Mouse (Mus musculus): ENCODE measurements around the gene Gm2115. TPM values are rescaled to one million over a fixed set of nuclear protein-coding genes. Genes with fewer than 3 reads are reported as not detected.
A peak's percentile ranks its signal among the peaks of the same experiment; 100 is the strongest.

Gene Gm2115
- total and polyA plus RNA-seq, 3 experiments = 0.10 to 0.29 (median 0.25) TPM

DNA sequence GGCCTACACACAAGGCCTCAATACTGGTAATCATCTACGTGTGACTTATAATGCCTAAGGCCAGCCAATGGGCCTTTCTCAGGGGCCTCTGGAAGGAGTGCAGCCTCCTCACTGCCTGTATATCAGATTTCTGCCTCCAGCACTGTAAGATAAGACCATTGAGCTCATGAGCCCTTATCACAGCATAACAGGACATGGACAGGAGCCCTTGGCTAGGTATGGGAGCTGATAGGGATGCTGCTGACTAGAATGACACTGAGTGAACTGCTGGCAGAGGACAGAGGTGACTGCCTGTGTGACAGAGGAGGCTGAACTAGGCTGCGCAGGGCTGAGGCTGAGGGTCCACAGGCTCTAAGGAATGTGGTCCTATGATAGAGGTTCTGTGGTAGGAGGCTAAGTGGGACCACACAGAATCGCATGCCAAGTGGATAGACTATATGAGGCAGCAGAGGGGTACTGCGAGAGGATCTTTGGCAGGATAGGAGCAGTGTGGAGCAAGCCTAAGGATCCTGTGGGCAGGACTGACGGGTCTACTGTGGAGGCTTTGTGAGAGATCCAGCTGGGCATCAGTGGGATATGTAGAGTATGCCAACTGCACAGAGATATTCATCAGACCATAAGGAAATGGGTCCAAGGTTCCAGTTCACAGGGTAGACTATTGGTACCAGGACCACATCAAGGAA lies 58.5 kb downstream of the Gm2115 start:
- no peak overlapping the region for H3K27ac ChIP-seq
- intact Hi-C loops (cut with DNase I) = no loop called here
- TF ChIP-seq POLR2A (IDR thresholded peaks at IDR 0.05; ENCODE audit: insufficient read depth, low read depth, low read length) = no peak
- no peak for TF ChIP-seq CTCF (IDR thresholded peaks at IDR 0.05)
- no peak for TF ChIP-seq EP300 (IDR thresholded peaks at IDR 0.05; ENCODE audit: insufficient read depth, low read depth, low read length)
- 86% methylated on average over 5 of the region's 5 CpGs for WGBS
- H3K4me1 ChIP-seq (ENCODE audit: control insufficient read depth, insufficient read depth, low read length) = no peaks in the 10 kb centered on the region
- H3K4me3 ChIP-seq = no peak overlapping the region
- no peak overlapping the region for H3K9ac ChIP-seq (ENCODE audit: low read depth, low read length)
- H3K36me3 ChIP-seq (ENCODE audit: control insufficient read depth, insufficient read depth, low read length) = no peaks in the 10 kb centered on the region
- no peaks in the 10 kb centered on the region for H3K79me2 ChIP-seq (replicated peaks; ENCODE audit: control insufficient read depth, insufficient read depth, low read length)
- no peaks in the 10 kb centered on the region for H3K27me3 ChIP-seq (ENCODE audit: control insufficient read depth, insufficient read depth, low read length)
- no peak for DNase-seq

DNA sequence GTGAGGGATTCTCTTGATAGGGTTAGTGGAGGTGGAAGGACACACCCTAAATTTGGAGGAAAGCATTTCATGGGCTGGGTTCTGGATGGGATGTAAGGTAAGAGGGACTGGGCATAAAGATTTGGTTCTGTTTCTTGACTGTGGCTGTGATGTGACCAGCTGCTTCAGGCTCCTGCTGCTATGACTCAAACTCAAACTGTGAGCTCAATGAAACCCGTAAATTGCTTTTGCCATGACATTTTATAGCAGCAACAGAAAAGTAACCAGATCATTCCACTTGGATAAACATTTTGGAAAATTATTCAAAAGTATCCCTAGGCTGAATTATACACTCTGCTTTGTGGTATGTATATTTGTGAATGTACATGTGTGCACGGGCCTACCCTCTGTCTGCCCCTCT lies 61.9 kb downstream of the Gm2115 start:
- Histone ChIP-seq H3K4me3 (no peak overlapping the region), H3K9ac (ENCODE audit: low read depth, low read length) (no peak overlapping the region), H3K27ac (no peak overlapping the region), H3K27me3 (ENCODE audit: control insufficient read depth, insufficient read depth, low read length) (no peaks in the 10 kb centered on the region), H3K36me3 (ENCODE audit: control insufficient read depth, insufficient read depth, low read length) (no peaks in the 10 kb centered on the region), H3K79me2 (replicated peaks; ENCODE audit: control insufficient read depth, insufficient read depth, low read length) (no peaks in the 10 kb centered on the region), H3K4me1 (ENCODE audit: control insufficient read depth, insufficient read depth, low read length) (peaks cover 3% of the 10 kb centered on the region)
- TF ChIP-seq EP300 (IDR thresholded peaks at IDR 0.05; ENCODE audit: insufficient read depth, low read depth, low read length) = no peak
- no peak for TF ChIP-seq POLR2A (IDR thresholded peaks at IDR 0.05; ENCODE audit: insufficient read depth, low read depth, low read length)
- no peak for TF ChIP-seq CTCF (IDR thresholded peaks at IDR 0.05)
- 95% methylated on average over 2 of the region's 2 CpGs for WGBS
- no peak for DNase-seq
- intact Hi-C loops (cut with DNase I) = loop anchor here (5.0 to 10.0 kb wide), 2 partner anchors 154 to 207 kb away; no protein-coding TSS in a partner anchor

DNA sequence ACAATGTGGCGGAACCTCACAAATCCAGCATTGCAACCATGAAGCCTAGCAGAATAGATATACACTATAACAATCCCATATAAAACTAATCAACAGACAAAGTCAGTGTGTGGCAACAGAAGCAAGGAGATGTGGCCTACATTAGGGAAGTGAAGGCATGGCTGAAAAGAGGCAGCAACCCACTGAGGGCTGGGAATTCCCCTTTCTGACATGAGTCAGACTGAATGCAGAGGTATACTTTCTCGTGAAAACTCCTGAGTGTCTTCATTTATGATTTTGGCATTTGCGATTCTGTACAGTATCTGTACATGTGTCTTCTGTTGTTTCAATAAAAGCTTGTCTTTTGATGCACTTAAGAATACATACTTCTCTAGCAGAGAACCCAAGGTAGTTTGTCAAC lies 62.6 kb downstream of the Gm2115 start:
- DNase-seq = no peak
- Histone ChIP-seq H3K4me3 (no peak overlapping the region), H3K9ac (ENCODE audit: low read depth, low read length) (no peak overlapping the region), H3K36me3 (ENCODE audit: control insufficient read depth, insufficient read depth, low read length) (no peaks in the 10 kb centered on the region), H3K27ac (no peak overlapping the region), H3K79me2 (replicated peaks; ENCODE audit: control insufficient read depth, insufficient read depth, low read length) (no peaks in the 10 kb centered on the region), H3K27me3 (ENCODE audit: control insufficient read depth, insufficient read depth, low read length) (no peaks in the 10 kb centered on the region), H3K4me1 (ENCODE audit: control insufficient read depth, insufficient read depth, low read length) (peaks cover 3% of the 10 kb centered on the region)
- 86% methylated on average over 3 of the region's 3 CpGs for WGBS
- no peak for TF ChIP-seq POLR2A (IDR thresholded peaks at IDR 0.05; ENCODE audit: insufficient read depth, low read depth, low read length)
- no peak for TF ChIP-seq CTCF (IDR thresholded peaks at IDR 0.05)
- TF ChIP-seq EP300 (IDR thresholded peaks at IDR 0.05; ENCODE audit: insufficient read depth, low read depth, low read length) = no peak
- intact Hi-C loops (cut with DNase I) = loop anchor here (5.0 to 10.0 kb wide), 2 partner anchors 153 to 206 kb away; no protein-coding TSS in a partner anchor

DNA sequence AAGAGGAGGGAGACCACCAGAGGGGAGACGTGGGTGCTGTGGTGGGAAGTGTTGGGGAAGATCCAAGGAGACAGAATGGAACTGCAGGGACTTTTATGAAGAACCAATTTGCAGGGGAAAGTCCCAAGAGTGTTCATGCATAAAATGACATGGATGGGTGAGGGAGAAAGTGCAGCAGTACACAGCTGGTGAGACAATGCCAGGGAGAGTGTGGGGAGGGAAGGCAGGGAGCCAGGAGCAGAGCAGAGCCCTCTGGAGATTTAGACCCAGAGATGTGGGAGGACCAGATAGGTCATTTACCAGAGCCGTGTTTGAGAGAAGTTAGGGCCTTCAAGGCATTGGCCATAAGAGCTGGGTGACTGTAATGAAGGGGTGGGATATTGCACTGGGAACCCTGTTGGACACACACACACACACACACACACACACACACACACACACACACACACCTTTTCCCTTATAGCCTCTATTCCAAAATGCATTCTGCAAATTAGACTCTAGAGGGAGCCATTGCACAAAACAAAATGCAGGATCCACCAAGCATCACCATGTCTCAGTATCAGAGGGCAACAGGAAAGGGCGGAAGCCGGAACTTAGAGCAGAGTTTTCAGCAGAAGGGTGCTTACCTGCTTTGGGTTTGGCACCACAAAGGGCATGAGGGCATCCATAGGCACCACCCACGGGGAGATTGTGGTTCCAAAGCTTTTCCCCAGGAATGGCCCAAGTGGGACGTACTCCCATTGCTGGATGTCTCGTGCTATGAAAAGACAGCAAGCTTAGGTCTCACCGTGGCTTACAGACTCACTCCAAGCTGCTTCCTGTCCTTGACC lies 65.5 kb downstream of the Gm2115 start:
- Histone ChIP-seq H3K9ac (ENCODE audit: low read depth, low read length) (no peak overlapping the region), H3K36me3 (ENCODE audit: control insufficient read depth, insufficient read depth, low read length) (no peaks in the 10 kb centered on the region), H3K27ac (no peak overlapping the region), H3K4me3 (no peak overlapping the region), H3K27me3 (ENCODE audit: control insufficient read depth, insufficient read depth, low read length) (no peaks in the 10 kb centered on the region), H3K4me1 (ENCODE audit: control insufficient read depth, insufficient read depth, low read length) (peaks cover 3% of the 10 kb centered on the region), H3K79me2 (replicated peaks; ENCODE audit: control insufficient read depth, insufficient read depth, low read length) (no peaks in the 10 kb centered on the region)
- intact Hi-C loops (cut with DNase I) = loop anchor here (1.0 to 10.0 kb wide), 3 partner anchors 150 to 203 kb away; no protein-coding TSS in a partner anchor
- TF ChIP-seq EP300 (IDR thresholded peaks at IDR 0.05; ENCODE audit: insufficient read depth, low read depth, low read length) (0 out of 2 replicates have a peak, but pooled peaks have one; percentile 15), POLR2A (IDR thresholded peaks at IDR 0.05; ENCODE audit: insufficient read depth, low read depth, low read length) (no peak), CTCF (IDR thresholded peaks at IDR 0.05) (peak; percentile 63)
- DNase-seq = no peak
- 31% methylated on average over 8 of the region's 8 CpGs for WGBS

DNA sequence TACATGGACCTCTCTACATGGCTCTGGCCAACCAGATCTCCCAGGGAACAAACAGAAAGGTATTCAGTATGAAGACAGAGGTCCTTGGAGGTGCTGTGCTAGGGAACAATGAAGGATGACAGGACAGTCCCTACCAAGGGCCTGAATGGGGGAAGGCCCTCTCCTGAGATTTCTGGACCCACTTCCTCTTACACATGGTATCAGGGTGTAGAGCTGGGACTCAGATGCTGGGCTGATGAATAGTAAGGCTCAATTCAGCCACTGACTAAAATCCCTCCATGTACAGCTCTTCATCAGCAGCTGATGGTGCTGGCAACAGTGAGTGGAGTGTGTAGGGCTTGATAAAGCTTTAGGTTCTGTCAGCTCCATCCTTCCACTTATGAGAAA lies 66.2 kb downstream of the Gm2115 start:
- H3K4me3 ChIP-seq = no peak overlapping the region
- H3K79me2 ChIP-seq (replicated peaks; ENCODE audit: control insufficient read depth, insufficient read depth, low read length) = no peaks in the 10 kb centered on the region
- TF ChIP-seq POLR2A (IDR thresholded peaks at IDR 0.05; ENCODE audit: insufficient read depth, low read depth, low read length) (no peak), CTCF (IDR thresholded peaks at IDR 0.05) (no peak), EP300 (IDR thresholded peaks at IDR 0.05; ENCODE audit: insufficient read depth, low read depth, low read length) (no peak)
- H3K27ac ChIP-seq = no peak overlapping the region
- H3K36me3 ChIP-seq (ENCODE audit: control insufficient read depth, insufficient read depth, low read length) = no peaks in the 10 kb centered on the region
- intact Hi-C loops (cut with DNase I) = loop anchor here (1.0 to 10.0 kb wide), 3 partner anchors 150 to 202 kb away; no protein-coding TSS in a partner anchor
- H3K9ac ChIP-seq (ENCODE audit: low read depth, low read length) = no peak overlapping the region
- DNase-seq = no peak
- H3K4me1 ChIP-seq (ENCODE audit: control insufficient read depth, insufficient read depth, low read length) = peaks cover 3% of the 10 kb centered on the region
- H3K27me3 ChIP-seq (ENCODE audit: control insufficient read depth, insufficient read depth, low read length) = no peaks in the 10 kb centered on the region
